Mouse (Mus musculus) liver, postnatal 0 days (tissue): ENCODE results near the gene Krtap31-1.

Experiments
- CTCF ChIP-seq: sonication (generic); IDR thresholded peaks from 2 replicates; pipeline ENCODE4 v1.5.1; 2016; ENCODE audit warnings: antibody characterized with exemption, low read depth
- EP300 ChIP-seq: IDR thresholded peaks from 2 replicates; pipeline ENCODE4 v1.6.1; 2016; ENCODE audit warnings: antibody characterized with exemption, low read depth, mild to moderate bottlenecking

- TF ChIP-seq CTCF = no peak
- TF ChIP-seq EP300 = no peak
Observed at GRCm38 (mm10) chr11:99858761-99859160, 49.0 kb upstream of the Krtap31-1 start.
